Mouse (Mus musculus) thymus, postnatal 36 days (tissue): ENCODE data around the gene Rcor1.
A peak's percentile ranks its signal among the peaks of the same experiment; 100 is the strongest.

Experiments used
- DNase-seq, 2 experiments: peaks; one replicate each; pipeline ENCODE4 v3.0.0; 2022; ENCODE audit warnings: mixed read lengths in 2 of 2

Rcor1 gene

GRCm38 (mm10) chr12:111071009-111071408, 31.9 kb downstream of the Rcor1 start:
- DNase-seq = no peak

GRCm38 (mm10) chr12:111071477-111072152, 32.5 kb downstream of the Rcor1 start:
- peak; percentile 82 to 89 for DNase-seq

GRCm38 (mm10) chr12:111076385-111076965, 37.3 kb downstream of the Rcor1 start:
- no peak for DNase-seq

GRCm38 (mm10) chr12:111085579-111085978, 46.4 kb downstream of the Rcor1 start:
- DNase-seq = no peak

- no peak for DNase-seq
These were observed 47.9 kb downstream of the Rcor1 start for GRCm38 (mm10) chr12:111087066-111087465.

- DNase-seq = peak; percentile 34 to 64
These were observed 49.0 kb downstream of the Rcor1 start for GRCm38 (mm10) chr12:111088186-111088585.

GRCm38 (mm10) chr12:111088731-111089141, 49.6 kb downstream of the Rcor1 start:
- DNase-seq = no peak

- no peak for DNase-seq
These were observed 50.0 kb downstream of the Rcor1 start for GRCm38 (mm10) chr12:111089145-111089544.

- DNase-seq = no peak
These were observed 51.6 kb downstream of the Rcor1 start for GRCm38 (mm10) chr12:111090801-111091200.

GRCm38 (mm10) chr12:111091981-111092380, 52.8 kb downstream of the Rcor1 start:
- DNase-seq = no peak

- no peak for DNase-seq
These were observed 54.9 kb downstream of the Rcor1 start for GRCm38 (mm10) chr12:111094073-111094472.

GRCm38 (mm10) chr12:111095086-111095485, 55.9 kb downstream of the Rcor1 start:
- no peak for DNase-seq

- no peak for DNase-seq
These were observed 57.1 kb downstream of the Rcor1 start for GRCm38 (mm10) chr12:111096249-111096648.

- no peak for DNase-seq
These were observed 57.9 kb downstream of the Rcor1 start for GRCm38 (mm10) chr12:111097036-111097435.

- DNase-seq = no peak
These were observed 72.0 kb downstream of the Rcor1 start for GRCm38 (mm10) chr12:111111176-111111575.

GRCm38 (mm10) chr12:111114593-111114992, 75.4 kb downstream of the Rcor1 start:
- DNase-seq = no peak

- DNase-seq = no peak
These were observed 80.4 kb downstream of the Rcor1 start for GRCm38 (mm10) chr12:111119506-111120085.

- no peak for DNase-seq
These were observed 82.0 kb downstream of the Rcor1 start for GRCm38 (mm10) chr12:111120976-111121645.

- peak; percentile 25 to 27 for DNase-seq
These were observed 83.2 kb downstream of the Rcor1 start for GRCm38 (mm10) chr12:111122332-111122852.

- DNase-seq = no peak
These were observed 85.6 kb downstream of the Rcor1 start for GRCm38 (mm10) chr12:111124601-111125260.

- DNase-seq = no peak
These were observed 86.5 kb downstream of the Rcor1 start for GRCm38 (mm10) chr12:111125666-111126065.

- DNase-seq = no peak
These were observed 95.0 kb downstream of the Rcor1 start for GRCm38 (mm10) chr12:111134169-111134568.
